Mouse (Mus musculus): ENCODE results near the gene Nemp2. TPM values are rescaled to one million over a fixed set of nuclear protein-coding genes. Genes with fewer than 3 reads are reported as not detected.
"Not testable (repeated sequence)": the region's sequence is repeated elsewhere in the genome, so short reads cannot be mapped to it uniquely, and the experiment has no call there.

The Nemp2 gene
- polyA plus RNA-seq, 1 experiment from 2014 or later, result 6.8 TPM

DNA sequence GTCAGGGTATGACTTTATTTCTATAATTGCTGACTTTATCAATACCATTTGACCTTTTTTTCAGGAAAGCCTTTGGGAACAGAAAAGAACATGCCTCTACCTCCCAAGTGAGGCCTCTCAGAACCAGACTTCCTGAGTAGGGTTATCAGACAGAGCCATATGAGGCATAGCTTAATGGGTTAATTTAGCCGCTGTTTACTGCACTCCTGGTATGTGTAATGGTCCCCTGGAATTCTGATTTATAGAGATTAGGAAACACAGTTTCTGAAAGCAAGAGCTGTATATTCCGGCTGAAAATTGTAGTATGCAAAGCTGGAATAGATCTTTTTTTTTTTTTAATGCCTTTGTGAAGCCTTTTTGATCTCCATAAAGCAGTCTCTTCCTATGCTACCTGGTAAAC lies 29.8 kb downstream of the Nemp2 start:
- Histone ChIP-seq H3K27ac (no peak overlapping the region), H3K9ac (no peak overlapping the region), H3K4me3 (replicated peaks) (no peak overlapping the region), H3K9me3 (no peaks in the 10 kb centered on the region), H3K27me3 (replicated peaks) (no peaks in the 10 kb centered on the region), H3K4me2 (replicated peaks) (no peak overlapping the region), H3K36me3 (no peaks in the 10 kb centered on the region), H3K4me1 (replicated peaks) (no peaks in the 10 kb centered on the region)
- WGBS, result 26% methylated on average over 2 of the region's 2 CpGs
- no peak for ATAC-seq

DNA sequence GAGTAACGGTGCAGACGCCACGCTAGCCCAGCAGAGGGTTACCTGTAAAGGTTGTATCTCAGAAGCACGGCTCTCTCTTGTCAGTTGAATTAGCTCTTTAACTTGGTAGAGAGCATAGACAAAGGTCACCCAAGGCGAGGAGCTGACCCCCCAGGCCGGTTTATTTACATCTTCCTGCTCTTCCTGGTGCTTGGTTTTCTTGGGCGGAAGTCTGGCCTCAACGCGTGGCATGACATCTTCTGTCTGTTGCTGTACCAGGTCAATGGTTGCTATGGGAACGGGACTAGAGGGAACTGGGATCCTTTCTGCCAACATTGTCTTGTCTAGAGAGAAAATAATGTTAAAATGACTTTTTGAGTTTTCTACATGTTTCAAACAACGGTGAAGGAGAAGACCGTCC lies 30.3 kb downstream of the Nemp2 start:
- Histone ChIP-seq H3K9ac (no peak overlapping the region), H3K9me3 (no peaks in the 10 kb centered on the region), H3K4me3 (replicated peaks) (no peak overlapping the region), H3K27me3 (replicated peaks) (no peaks in the 10 kb centered on the region), H3K36me3 (no peaks in the 10 kb centered on the region), H3K4me1 (replicated peaks) (no peaks in the 10 kb centered on the region), H3K27ac (no peak overlapping the region), H3K4me2 (replicated peaks) (no peak overlapping the region)
- no peak for ATAC-seq
- whole genome bisulfite sequencing, result 68% methylated on average over 12 of the region's 12 CpGs

DNA sequence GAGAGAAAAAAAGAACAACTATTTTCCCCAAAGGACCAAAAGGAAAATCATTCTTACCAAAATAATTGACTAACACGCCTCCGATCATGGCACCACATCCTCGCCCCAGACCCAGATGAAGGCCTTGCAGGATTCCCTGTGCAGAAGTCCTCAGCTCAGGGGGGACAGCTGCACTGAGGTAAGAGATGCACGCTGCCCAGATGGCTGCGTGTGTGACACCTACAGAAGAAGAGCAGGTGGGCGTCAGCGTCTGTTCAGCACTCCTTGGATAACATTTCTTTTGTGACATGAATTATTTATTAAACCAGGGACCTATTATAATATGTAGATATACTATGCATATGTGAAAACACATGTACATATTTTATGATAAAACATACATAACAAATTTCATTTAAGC lies 32.7 kb downstream of the Nemp2 start:
- 89% methylated on average over 7 of the region's 7 CpGs for WGBS
- no peaks in the 10 kb centered on the region for H3K36me3 ChIP-seq
- H3K9ac ChIP-seq, result no peak overlapping the region
- no peak overlapping the region for H3K4me2 ChIP-seq (replicated peaks)
- no peak overlapping the region for H3K4me3 ChIP-seq (replicated peaks)
- H3K4me1 ChIP-seq (replicated peaks), result no peaks in the 10 kb centered on the region
- no peaks in the 10 kb centered on the region for H3K9me3 ChIP-seq
- ATAC-seq, result no peak
- no peak overlapping the region for H3K27ac ChIP-seq
- H3K27me3 ChIP-seq (replicated peaks), result no peaks in the 10 kb centered on the region

- ATAC-seq, result no peak
- Histone ChIP-seq H3K4me3 (replicated peaks) (no peak overlapping the region), H3K36me3 (no peaks in the 10 kb centered on the region), H3K27me3 (replicated peaks) (no peaks in the 10 kb centered on the region), H3K9me3 (no peaks in the 10 kb centered on the region), H3K4me2 (replicated peaks) (no peak overlapping the region), H3K4me1 (replicated peaks) (no peaks in the 10 kb centered on the region), H3K9ac (no peak overlapping the region), H3K27ac (no peak overlapping the region)
- 57% methylated on average over 7 of the region's 7 CpGs for WGBS
Observed at GRCm38 (mm10) chr1:52668743-52669323, 38.3 kb downstream of the Nemp2 start.

DNA sequence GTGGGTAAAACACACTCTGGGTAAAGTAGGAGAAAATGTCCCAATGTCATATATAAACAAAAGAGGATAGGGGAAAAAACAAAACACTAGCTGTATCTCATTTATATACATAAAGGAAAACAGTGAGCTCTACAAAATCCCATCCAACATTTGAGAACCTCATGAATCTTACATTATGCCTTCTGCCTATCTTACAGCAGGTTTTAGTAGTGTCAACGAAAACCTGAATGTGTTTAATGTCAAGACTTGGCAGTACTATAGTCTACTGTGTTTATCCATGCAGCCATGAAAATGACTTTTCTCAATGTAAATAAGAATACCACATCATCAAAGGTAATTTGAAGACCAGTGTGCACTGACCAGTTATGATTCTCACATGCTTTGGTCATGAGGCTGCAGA lies 39.4 kb downstream of the Nemp2 start:
- H3K4me1 ChIP-seq (replicated peaks), result no peaks in the 10 kb centered on the region
- ATAC-seq, result no peak
- H3K9me3 ChIP-seq, result no peaks in the 10 kb centered on the region
- WGBS, result 80% methylated on average over 1 of the region's 1 CpGs
- H3K4me3 ChIP-seq (replicated peaks), result no peak overlapping the region
- no peaks in the 10 kb centered on the region for H3K36me3 ChIP-seq
- H3K27me3 ChIP-seq (replicated peaks), result no peaks in the 10 kb centered on the region
- no peak overlapping the region for H3K27ac ChIP-seq
- H3K4me2 ChIP-seq (replicated peaks), result no peak overlapping the region
- no peak overlapping the region for H3K9ac ChIP-seq

GRCm38 (mm10) chr1:52675561-52676551 lies 45.4 kb downstream of the Nemp2 start:
- Histone ChIP-seq H3K9me3 (no peaks in the 10 kb centered on the region), H3K36me3 (no peaks in the 10 kb centered on the region), H3K4me3 (replicated peaks) (no peak overlapping the region), H3K9ac (no peak overlapping the region), H3K27ac (no peak overlapping the region), H3K4me2 (replicated peaks) (no peak overlapping the region), H3K4me1 (replicated peaks) (no peaks in the 10 kb centered on the region), H3K27me3 (replicated peaks) (no peaks in the 10 kb centered on the region)
- WGBS, result 59% methylated on average over 7 of the region's 7 CpGs
- peak; percentile 34; the same call in 1 of the 2 replicates for ATAC-seq

GRCm38 (mm10) chr1:52676621-52677020 lies 46.1 kb downstream of the Nemp2 start:
- no peak overlapping the region for H3K4me3 ChIP-seq (replicated peaks)
- no peaks in the 10 kb centered on the region for H3K36me3 ChIP-seq
- no peak overlapping the region for H3K9ac ChIP-seq
- no peaks in the 10 kb centered on the region for H3K9me3 ChIP-seq
- H3K4me2 ChIP-seq (replicated peaks), result no peak overlapping the region
- no peak overlapping the region for H3K27ac ChIP-seq
- H3K27me3 ChIP-seq (replicated peaks), result no peaks in the 10 kb centered on the region
- H3K4me1 ChIP-seq (replicated peaks), result no peaks in the 10 kb centered on the region
- WGBS, result 40% methylated on average over 3 of the region's 3 CpGs
- peak; percentile 43; the same call in 1 of the 2 replicates for ATAC-seq

GRCm38 (mm10) chr1:52683550-52683949 lies 53.0 kb downstream of the Nemp2 start:
- Histone ChIP-seq H3K4me3 (replicated peaks) (no peak overlapping the region), H3K36me3 (no peaks in the 10 kb centered on the region), H3K27ac (no peak overlapping the region), H3K9ac (no peak overlapping the region), H3K4me2 (replicated peaks) (no peak overlapping the region), H3K4me1 (replicated peaks) (no peaks in the 10 kb centered on the region), H3K9me3 (no peaks in the 10 kb centered on the region), H3K27me3 (replicated peaks) (no peaks in the 10 kb centered on the region)
- peak; percentile 44; the same call in 1 of the 2 replicates for ATAC-seq
- 56% methylated on average over 4 of the region's 4 CpGs for WGBS

DNA sequence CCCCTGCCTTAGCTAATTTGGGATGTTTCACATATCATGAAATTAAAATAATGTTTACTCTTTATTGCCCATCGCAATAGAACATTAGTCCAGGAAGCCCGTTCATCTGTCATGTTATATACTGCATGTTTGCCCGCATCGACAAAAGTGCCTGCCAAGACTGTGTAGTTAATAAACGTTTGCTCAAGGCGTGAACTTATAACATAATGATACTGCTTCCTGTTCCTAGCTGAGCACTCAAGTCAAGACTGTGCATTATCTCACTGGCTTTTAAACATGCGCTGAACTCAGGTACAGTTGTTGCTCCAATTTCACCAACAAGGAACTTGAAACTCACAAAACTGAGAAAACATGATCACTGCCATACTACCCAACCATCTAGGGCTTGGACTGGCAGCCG lies 57.1 kb downstream of the Nemp2 start:
- no peak overlapping the region for H3K27ac ChIP-seq
- H3K4me1 ChIP-seq (replicated peaks), result no peaks in the 10 kb centered on the region
- H3K27me3 ChIP-seq (replicated peaks), result no peaks in the 10 kb centered on the region
- 57% methylated on average over 8 of the region's 8 CpGs for WGBS
- no peak overlapping the region for H3K4me2 ChIP-seq (replicated peaks)
- peak; percentile 62 for ATAC-seq
- H3K36me3 ChIP-seq, result no peaks in the 10 kb centered on the region
- H3K9ac ChIP-seq, result no peak overlapping the region
- no peak overlapping the region for H3K4me3 ChIP-seq (replicated peaks)
- H3K9me3 ChIP-seq, result no peaks in the 10 kb centered on the region

DNA sequence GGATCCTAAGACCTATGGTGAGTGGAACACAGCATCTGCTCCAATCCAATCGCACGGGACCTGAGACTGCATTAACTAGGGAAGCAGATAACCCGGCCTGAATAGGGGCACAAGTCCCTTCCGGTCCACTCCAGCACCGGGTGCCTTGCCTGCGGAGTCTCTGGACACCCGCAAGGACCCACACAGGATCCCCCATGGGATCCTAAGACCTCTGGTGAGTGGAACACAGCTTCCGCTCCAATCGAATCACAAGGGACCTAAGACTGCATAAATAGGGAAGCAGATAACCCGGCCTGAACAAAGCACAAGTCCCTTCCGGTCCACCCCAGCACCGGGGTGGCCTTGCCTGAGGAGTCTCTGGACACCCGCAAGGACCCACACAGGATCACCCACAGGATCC lies 64.0 kb downstream of the Nemp2 start:
- WGBS, result 95% methylated on average over 13 of the region's 13 CpGs
- H3K36me3 ChIP-seq; H3K9me3 ChIP-seq; H3K4me1 ChIP-seq (replicated peaks); H3K27me3 ChIP-seq (replicated peaks); H3K4me2 ChIP-seq (replicated peaks); H3K9ac ChIP-seq; H3K4me3 ChIP-seq (replicated peaks); H3K27ac ChIP-seq; ATAC-seq: not testable (repeated sequence)
